Mouse (Mus musculus): ENCODE measurements around the gene Zfp202. TPM values are rescaled to one million over a fixed set of nuclear protein-coding genes. Genes with fewer than 3 reads are reported as not detected.
"Not testable (repeated sequence)": the region's sequence is repeated elsewhere in the genome, so short reads cannot be mapped to it uniquely, and the experiment has no call there.

Zfp202 gene
- polyA plus RNA-seq (2015; fragmentation: Nextera tagmentation; extraction: Ambion mirVana), result 3.1 and 3.7 TPM in 2 replicates

GRCm38 (mm10) chr9:40192098-40193038 is at the start of gene Zfp202:
Gene Zfp202, plus strand, starts transcription at chr9:40192316.
- H3K27me3 ChIP-seq (ENCODE audit: control insufficient read depth, insufficient read depth, low read depth, low read length), result no peaks in the 10 kb centered on the region
- H3K36me3 ChIP-seq (ENCODE audit: control insufficient read depth, insufficient read depth, low read length), result no peaks in the 10 kb centered on the region
- H3K4me3 ChIP-seq (ENCODE audit: low read length), result peak within 1 kb of the TSS; percentile 83
- ATAC-seq (ENCODE audit: low read depth), result peak; percentile 98
- H3K27ac ChIP-seq (ENCODE audit: low read length), result peak within 1 kb of the TSS; percentile 71
- H3K4me2 ChIP-seq (ENCODE audit: low read depth, low read length), result peak within 1 kb of the TSS; percentile 86
- peaks cover 5% of the 10 kb centered on the region for H3K4me1 ChIP-seq (replicated peaks; ENCODE audit: control insufficient read depth, insufficient read depth, low read length)
- peak within 1 kb of the TSS; percentile 84 for H3K9ac ChIP-seq (ENCODE audit: low read length)
- H3K9me3 ChIP-seq (ENCODE audit: control insufficient read depth, low read length), result no peaks in the 10 kb centered on the region
- under 1% methylated on average over 47 of the region's 63 CpGs for WGBS

DNA sequence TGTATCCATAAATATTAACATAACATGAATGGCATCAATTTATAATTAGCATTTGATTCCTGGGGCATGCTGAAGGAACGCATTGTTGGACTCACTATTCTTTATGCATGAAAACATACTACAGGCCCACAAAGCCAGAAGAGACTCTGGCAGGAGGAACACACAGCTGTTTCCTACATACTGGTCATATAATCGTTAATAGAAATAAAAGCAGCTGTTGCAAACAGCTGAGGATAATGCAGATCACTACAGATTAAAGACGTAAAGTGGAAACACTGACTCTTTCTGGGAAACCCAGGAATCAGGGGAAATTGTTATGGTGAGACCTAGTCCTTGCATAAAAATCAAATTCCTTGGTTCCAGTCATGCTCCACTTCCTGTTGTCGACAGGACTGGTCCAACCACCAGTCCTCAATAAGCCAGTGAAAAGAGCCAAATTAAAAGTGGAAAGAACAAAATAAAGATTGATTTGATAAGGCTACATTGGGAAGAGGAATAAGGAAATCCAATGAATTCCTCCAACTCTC is 36.9 kb upstream of the Zfp202 start:
- ATAC-seq (ENCODE audit: low read depth), result no peak
- Histone ChIP-seq H3K9ac (ENCODE audit: low read length) (no peak overlapping the region), H3K27ac (ENCODE audit: low read length) (no peak overlapping the region), H3K4me1 (replicated peaks; ENCODE audit: control insufficient read depth, insufficient read depth, low read length) (no peaks in the 10 kb centered on the region), H3K4me3 (ENCODE audit: low read length) (no peak overlapping the region), H3K27me3 (ENCODE audit: control insufficient read depth, insufficient read depth, low read depth, low read length) (no peaks in the 10 kb centered on the region), H3K9me3 (ENCODE audit: control insufficient read depth, low read length) (no peaks in the 10 kb centered on the region), H3K4me2 (ENCODE audit: low read depth, low read length) (no peak overlapping the region), H3K36me3 (ENCODE audit: control insufficient read depth, insufficient read depth, low read length) (no peaks in the 10 kb centered on the region)
- 71% methylated on average over 4 of the region's 4 CpGs for WGBS

GRCm38 (mm10) chr9:40166446-40166845 is 25.7 kb upstream of the Zfp202 start:
- no peak for ATAC-seq (ENCODE audit: low read depth)
- no peaks in the 10 kb centered on the region for H3K4me1 ChIP-seq (replicated peaks; ENCODE audit: control insufficient read depth, insufficient read depth, low read length)
- H3K4me2 ChIP-seq (ENCODE audit: low read depth, low read length), result no peak overlapping the region
- H3K9ac ChIP-seq (ENCODE audit: low read length), result no peak overlapping the region
- no peak overlapping the region for H3K4me3 ChIP-seq (ENCODE audit: low read length)
- H3K36me3 ChIP-seq (ENCODE audit: control insufficient read depth, insufficient read depth, low read length), result no peaks in the 10 kb centered on the region
- no peak overlapping the region for H3K27ac ChIP-seq (ENCODE audit: low read length)
- no peaks in the 10 kb centered on the region for H3K9me3 ChIP-seq (ENCODE audit: control insufficient read depth, low read length)
- no peaks in the 10 kb centered on the region for H3K27me3 ChIP-seq (ENCODE audit: control insufficient read depth, insufficient read depth, low read depth, low read length)
- 88% methylated on average over 1 of the region's 1 CpGs for WGBS

DNA sequence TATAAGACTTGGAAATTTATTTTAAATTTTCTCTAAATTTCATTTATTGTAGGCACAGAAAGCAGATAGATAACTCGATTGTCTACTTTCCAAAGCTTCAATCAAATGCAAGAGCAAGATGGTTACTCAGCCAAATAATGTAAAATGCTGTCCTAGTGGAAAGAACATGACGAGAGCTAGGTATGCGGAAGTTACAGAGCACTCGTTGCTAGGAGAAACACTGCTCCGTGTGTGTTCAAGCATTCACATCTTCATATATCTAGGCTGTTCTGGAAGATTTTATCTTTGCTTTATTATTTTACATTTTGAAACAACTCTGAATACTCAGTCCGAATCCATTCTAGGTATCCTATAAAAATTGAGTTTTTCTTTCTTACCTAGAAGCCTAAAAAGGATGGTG is 15.1 kb upstream of the Zfp202 start:
- Histone ChIP-seq H3K36me3 (ENCODE audit: control insufficient read depth, insufficient read depth, low read length) (no peaks in the 10 kb centered on the region), H3K9me3 (ENCODE audit: control insufficient read depth, low read length) (no peaks in the 10 kb centered on the region), H3K4me3 (ENCODE audit: low read length) (no peak overlapping the region), H3K4me2 (ENCODE audit: low read depth, low read length) (no peak overlapping the region), H3K27me3 (ENCODE audit: control insufficient read depth, insufficient read depth, low read depth, low read length) (no peaks in the 10 kb centered on the region), H3K9ac (ENCODE audit: low read length) (no peak overlapping the region), H3K27ac (ENCODE audit: low read length) (no peak overlapping the region), H3K4me1 (replicated peaks; ENCODE audit: control insufficient read depth, insufficient read depth, low read length) (no peaks in the 10 kb centered on the region)
- 75% methylated on average over 6 of the region's 6 CpGs for WGBS
- no peak for ATAC-seq (ENCODE audit: low read depth)

DNA sequence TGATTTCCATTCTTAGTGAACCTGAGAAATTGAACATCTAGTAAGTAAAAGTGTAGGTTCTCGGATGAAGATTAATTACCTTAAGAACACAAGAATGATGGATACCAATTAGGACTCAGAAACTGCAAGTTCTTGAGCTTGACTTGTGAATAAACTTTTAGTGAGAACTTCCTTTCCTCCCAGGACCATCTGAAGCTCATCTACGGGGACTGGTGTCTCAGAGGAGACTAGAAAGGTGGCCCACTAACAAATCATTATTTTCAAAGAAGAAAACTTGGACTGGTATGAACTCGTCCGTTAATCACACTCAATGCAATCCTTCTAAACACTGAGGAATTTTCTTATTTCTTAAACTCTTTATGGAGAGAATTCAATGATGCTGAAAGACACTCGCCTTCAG is 11.5 kb upstream of the Zfp202 start, which contains the start of gene Olfr986:
TSS of gene Olfr986 (plus strand) at position 301 of the 400 bp plus-strand sequence.
- 79% methylated on average over 5 of the region's 5 CpGs for WGBS
- ATAC-seq (ENCODE audit: low read depth), result no peak
- H3K4me3 ChIP-seq (ENCODE audit: low read length), result no peak within 1 kb of the TSS
- no peaks in the 10 kb centered on the region for H3K36me3 ChIP-seq (ENCODE audit: control insufficient read depth, insufficient read depth, low read length)
- H3K9me3 ChIP-seq (ENCODE audit: control insufficient read depth, low read length), result no peaks in the 10 kb centered on the region
- no peaks in the 10 kb centered on the region for H3K27me3 ChIP-seq (ENCODE audit: control insufficient read depth, insufficient read depth, low read depth, low read length)
- H3K4me1 ChIP-seq (replicated peaks; ENCODE audit: control insufficient read depth, insufficient read depth, low read length), result no peaks in the 10 kb centered on the region
- no peak within 1 kb of the TSS for H3K27ac ChIP-seq (ENCODE audit: low read length)
- H3K4me2 ChIP-seq (ENCODE audit: low read depth, low read length), result no peak within 1 kb of the TSS
- H3K9ac ChIP-seq (ENCODE audit: low read length), result no peak within 1 kb of the TSS

DNA sequence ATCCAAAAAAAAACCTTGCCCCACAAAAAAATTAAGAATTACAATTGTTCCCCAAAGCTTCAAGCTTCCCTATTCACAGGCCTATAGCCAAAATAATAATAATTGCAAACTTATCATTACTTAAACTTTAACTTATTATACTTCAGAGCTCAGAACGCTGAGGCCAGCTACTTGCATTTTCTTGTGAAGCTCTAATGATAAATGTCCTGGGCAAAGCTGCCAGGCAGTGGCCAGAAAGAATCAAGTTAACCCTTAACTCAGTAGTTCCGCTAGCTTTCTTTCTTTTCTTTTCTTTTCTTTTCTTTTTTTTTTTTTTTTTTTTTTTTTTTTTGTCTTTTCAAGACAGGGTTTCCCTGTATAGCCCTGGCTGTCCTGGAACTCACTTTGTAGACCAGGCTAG is 7.0 kb upstream of the Zfp202 start:
- ATAC-seq (ENCODE audit: low read depth); H3K27ac ChIP-seq (ENCODE audit: low read length); H3K36me3 ChIP-seq (ENCODE audit: control insufficient read depth, insufficient read depth, low read length); H3K4me2 ChIP-seq (ENCODE audit: low read depth, low read length); H3K4me1 ChIP-seq (replicated peaks; ENCODE audit: control insufficient read depth, insufficient read depth, low read length); H3K27me3 ChIP-seq (ENCODE audit: control insufficient read depth, insufficient read depth, low read depth, low read length); H3K4me3 ChIP-seq (ENCODE audit: low read length); H3K9ac ChIP-seq (ENCODE audit: low read length); H3K9me3 ChIP-seq (ENCODE audit: control insufficient read depth, low read length): not testable (repeated sequence)
- 59% methylated on average over 2 of the region's 2 CpGs for WGBS

DNA sequence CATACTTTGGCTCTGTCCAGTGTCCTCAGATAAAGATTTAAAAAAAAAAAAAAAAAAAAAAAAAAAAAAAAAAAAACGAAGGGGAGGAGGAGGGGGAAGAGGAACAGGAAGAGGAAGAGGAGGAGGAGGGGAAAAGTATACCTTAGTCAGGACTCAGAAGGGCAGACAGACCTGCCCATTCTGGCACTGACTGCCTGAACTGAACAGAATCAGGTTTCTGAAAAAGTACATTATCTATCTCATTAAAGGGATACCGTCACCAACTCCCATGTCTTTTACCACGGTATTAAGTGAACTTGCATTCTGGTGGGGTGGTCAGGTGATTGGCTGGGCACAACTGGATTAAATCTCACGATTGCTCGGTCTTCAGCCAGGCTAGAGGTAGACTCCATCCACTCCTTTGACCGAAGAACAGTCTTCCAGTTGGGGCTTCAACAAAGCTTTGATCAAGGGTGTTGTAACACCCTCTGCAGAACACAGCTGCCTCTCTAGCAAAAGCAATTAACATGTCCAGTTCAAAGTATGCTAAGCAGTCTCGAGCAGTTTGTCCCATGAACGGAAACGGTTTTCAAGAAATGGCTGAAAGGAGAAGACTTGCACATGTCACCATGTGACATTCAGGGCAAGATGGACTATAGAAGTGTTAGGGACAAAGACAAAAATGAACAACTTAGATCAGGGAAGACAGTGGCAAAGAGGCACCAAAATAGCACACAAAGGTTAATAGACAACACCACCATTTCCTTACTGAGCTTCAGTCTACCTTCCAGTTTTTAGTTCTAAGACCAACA is 835 bp upstream of the Zfp202 start:
- H3K36me3 ChIP-seq (ENCODE audit: control insufficient read depth, insufficient read depth, low read length), result no peaks in the 10 kb centered on the region
- H3K4me2 ChIP-seq (ENCODE audit: low read depth, low read length), result peak overlapping the region; percentile 86
- peak overlapping the region; percentile 84 for H3K9ac ChIP-seq (ENCODE audit: low read length)
- H3K27me3 ChIP-seq (ENCODE audit: control insufficient read depth, insufficient read depth, low read depth, low read length), result no peaks in the 10 kb centered on the region
- peak overlapping the region; percentile 83 for H3K4me3 ChIP-seq (ENCODE audit: low read length)
- peak overlapping the region; percentile 71 for H3K27ac ChIP-seq (ENCODE audit: low read length)
- WGBS, result 90% methylated on average over 8 of the region's 9 CpGs
- ATAC-seq (ENCODE audit: low read depth), result no peak
- H3K4me1 ChIP-seq (replicated peaks; ENCODE audit: control insufficient read depth, insufficient read depth, low read length), result peaks cover 5% of the 10 kb centered on the region
- no peaks in the 10 kb centered on the region for H3K9me3 ChIP-seq (ENCODE audit: control insufficient read depth, low read length)

- Histone ChIP-seq H3K4me1 (replicated peaks; ENCODE audit: control insufficient read depth, insufficient read depth, low read length) (peaks cover 5% of the 10 kb centered on the region), H3K9ac (ENCODE audit: low read length) (no peak overlapping the region), H3K4me2 (ENCODE audit: low read depth, low read length) (no peak overlapping the region), H3K27me3 (ENCODE audit: control insufficient read depth, insufficient read depth, low read depth, low read length) (no peaks in the 10 kb centered on the region), H3K9me3 (ENCODE audit: control insufficient read depth, low read length) (no peaks in the 10 kb centered on the region), H3K27ac (ENCODE audit: low read length) (no peak overlapping the region), H3K36me3 (ENCODE audit: control insufficient read depth, insufficient read depth, low read length) (no peaks in the 10 kb centered on the region), H3K4me3 (ENCODE audit: low read length) (no peak overlapping the region)
- ATAC-seq (ENCODE audit: low read depth), result no peak
- WGBS, result 82% methylated on average over 3 of the region's 3 CpGs
Observed at GRCm38 (mm10) chr9:40195981-40196380, 3.9 kb downstream of the Zfp202 start.

DNA sequence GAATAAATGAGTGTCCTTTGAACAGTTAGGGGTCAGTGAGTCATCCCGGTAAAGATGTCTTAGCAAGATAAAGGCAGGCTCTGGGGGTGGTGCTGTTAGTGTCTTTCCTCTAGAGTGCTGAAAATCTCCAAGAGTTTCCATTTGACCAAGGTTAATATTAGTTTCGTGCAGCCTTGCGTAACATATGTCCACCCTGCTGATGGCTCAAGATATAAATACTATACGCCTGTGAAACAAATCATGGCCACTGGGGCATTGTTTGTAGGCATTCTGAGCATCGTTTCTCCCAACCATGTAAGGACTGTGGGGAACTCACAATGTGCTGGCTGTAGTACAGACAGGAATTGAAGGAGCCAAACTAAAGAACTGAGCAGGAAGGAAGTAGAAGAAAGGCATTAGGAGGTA is 14.4 kb downstream of the Zfp202 start:
- Histone ChIP-seq H3K9ac (ENCODE audit: low read length) (no peak overlapping the region), H3K4me2 (ENCODE audit: low read depth, low read length) (no peak overlapping the region), H3K27ac (ENCODE audit: low read length) (no peak overlapping the region), H3K9me3 (ENCODE audit: control insufficient read depth, low read length) (no peaks in the 10 kb centered on the region), H3K4me3 (ENCODE audit: low read length) (no peak overlapping the region), H3K4me1 (replicated peaks; ENCODE audit: control insufficient read depth, insufficient read depth, low read length) (peaks cover 4% of the 10 kb centered on the region; the same call in 1 of the 2 replicates), H3K27me3 (ENCODE audit: control insufficient read depth, insufficient read depth, low read depth, low read length) (no peaks in the 10 kb centered on the region), H3K36me3 (ENCODE audit: control insufficient read depth, insufficient read depth, low read length) (peaks cover 7% of the 10 kb centered on the region; the same call in 1 of the 2 replicates)
- WGBS, result 72% methylated on average over 5 of the region's 5 CpGs
- no peak for ATAC-seq (ENCODE audit: low read depth)
